Mouse (Mus musculus) embryonic facial prominence, embryonic 15.5 days (tissue): ENCODE measurements around the gene Phtf2. TPM values are rescaled to one million over a fixed set of nuclear protein-coding genes. Genes with fewer than 3 reads are reported as not detected.
"Not testable (repeated sequence)": the region's sequence is repeated elsewhere in the genome, so short reads cannot be mapped to it uniquely, and the experiment has no call there.

ENCODE experiments used
- ATAC-seq: fragments of 200-750 bp; cut with Nextera tagmentation; 2 replicates; pipeline ENCODE4 v1.8.0; 2017; ENCODE audit warnings: low read depth, moderate TSS enrichment; ENCODE audit not compliant: insufficient number of reproducible peaks, low FRiP score, low TSS enrichment
- H3K27ac ChIP-seq: fragments of 300-500 bp; sonication (generic); replicated peaks from 2 replicates; pipeline ENCODE4 v1.5.1; 2015; ENCODE audit warnings: mild to moderate bottlenecking, inconsistent platforms
- H3K27me3 ChIP-seq: fragments of 300-500 bp; sonication (generic); 2 replicates; pipeline ENCODE4 v1.6.1; 2015; ENCODE audit warnings: inconsistent platforms
- H3K36me3 ChIP-seq: fragments of 300-500 bp; sonication (generic); 2 replicates; pipeline ENCODE4 v1.6.1; 2015; ENCODE audit warnings: mild to moderate bottlenecking, inconsistent platforms
- H3K4me1 ChIP-seq: fragments of 300-500 bp; sonication (generic); 2 replicates; pipeline ENCODE4 v1.6.1; 2015; ENCODE audit warnings: inconsistent platforms
- H3K4me2 ChIP-seq: fragments of 300-500 bp; sonication (generic); replicated peaks from 2 replicates; pipeline ENCODE4 v1.6.1; 2015; ENCODE audit warnings: mild to moderate bottlenecking, inconsistent platforms
- H3K4me3 ChIP-seq: fragments of 300-500 bp; sonication (generic); replicated peaks from 2 replicates; pipeline ENCODE4 v1.5.1; 2015; ENCODE audit warnings: mild to moderate bottlenecking, inconsistent platforms
- H3K9ac ChIP-seq: fragments of 300-500 bp; sonication (generic); 2 replicates; pipeline ENCODE4 v1.6.1; 2015; ENCODE audit warnings: inconsistent platforms
- H3K9me3 ChIP-seq: fragments of 300-500 bp; sonication (generic); replicated peaks from 2 replicates; pipeline ENCODE4 v1.6.1; 2016; ENCODE audit warnings: inconsistent platforms
- WGBS: fragments of 180-500 bp; shearing (Covaris S2); methylation state at CpG from one replicate; pipeline ENCODE4 v1.1.7; 2015; 5-methylcytosine and 5-hydroxymethylcytosine counted together
- polyA plus RNA-seq: library from polyadenylated mRNA; unstranded; fragments of >200 nt; fragmentation: Nextera tagmentation; extraction: Ambion mirVana; gene quantifications from 2 replicates; pipeline ENCODE4 v1.2.1, GENCODE M21; 2015

Gene Phtf2
- polyA plus RNA-seq, 1 experiment from 2014 or later: 16.5 TPM

DNA sequence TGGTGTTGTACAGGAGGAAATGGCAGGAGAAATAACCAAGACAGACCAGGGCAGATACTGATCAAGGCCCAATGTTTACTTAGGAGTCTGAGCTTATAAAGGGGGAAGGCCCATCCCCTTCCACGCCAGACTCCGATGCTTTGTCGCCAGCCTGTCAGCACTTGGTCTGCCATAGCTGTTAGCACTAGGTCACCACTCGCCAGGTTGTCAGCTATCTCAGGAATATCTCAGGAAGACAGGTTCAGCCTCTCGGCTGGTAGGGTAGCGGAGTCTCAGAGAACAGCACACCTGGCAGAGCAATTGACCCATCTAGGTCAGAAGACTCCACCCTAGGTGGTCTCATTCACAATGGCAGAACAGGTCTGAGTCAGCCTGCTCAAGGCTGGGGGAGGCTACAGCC is 140.7 kb downstream of the Phtf2 start:
- Histone ChIP-seq H3K9me3 (no peaks in the 10 kb centered on the region), H3K27me3 (no peaks in the 10 kb centered on the region), H3K4me2 (no peak overlapping the region), H3K36me3 (no peaks in the 10 kb centered on the region), H3K4me1 (no peaks in the 10 kb centered on the region), H3K9ac (no peak overlapping the region), H3K27ac (no peak overlapping the region), H3K4me3 (no peak overlapping the region)
- ATAC-seq: no peak
- 70% methylated on average over 6 of the region's 6 CpGs for WGBS

DNA sequence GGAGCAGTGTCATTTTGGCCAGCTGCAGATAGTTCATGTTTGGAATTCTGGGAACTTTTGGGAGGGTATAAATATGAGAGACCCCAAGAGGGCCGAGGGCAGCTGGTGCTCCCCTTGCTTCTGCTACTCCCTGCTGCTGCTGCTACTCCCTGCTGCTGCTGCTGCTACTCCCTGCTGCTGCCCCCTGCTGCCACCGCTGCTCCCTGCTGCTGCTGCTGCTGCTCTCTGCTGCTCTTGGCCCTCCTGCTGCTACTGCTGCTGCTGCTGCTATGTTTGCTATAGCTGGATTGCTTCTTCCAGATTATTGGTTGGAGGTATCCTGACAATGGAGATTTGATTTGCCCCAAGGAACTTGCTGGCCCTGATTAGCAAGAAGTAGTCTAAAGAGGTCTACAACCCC is 143.1 kb downstream of the Phtf2 start:
- H3K9me3 ChIP-seq: no peaks in the 10 kb centered on the region
- no peak overlapping the region for H3K9ac ChIP-seq
- H3K36me3 ChIP-seq: no peaks in the 10 kb centered on the region
- H3K4me1 ChIP-seq: no peaks in the 10 kb centered on the region
- 52% methylated on average over 2 of the region's 2 CpGs for whole genome bisulfite sequencing
- no peak overlapping the region for H3K4me3 ChIP-seq
- H3K27ac ChIP-seq: no peak overlapping the region
- H3K4me2 ChIP-seq: no peak overlapping the region
- ATAC-seq: no peak
- no peaks in the 10 kb centered on the region for H3K27me3 ChIP-seq

DNA sequence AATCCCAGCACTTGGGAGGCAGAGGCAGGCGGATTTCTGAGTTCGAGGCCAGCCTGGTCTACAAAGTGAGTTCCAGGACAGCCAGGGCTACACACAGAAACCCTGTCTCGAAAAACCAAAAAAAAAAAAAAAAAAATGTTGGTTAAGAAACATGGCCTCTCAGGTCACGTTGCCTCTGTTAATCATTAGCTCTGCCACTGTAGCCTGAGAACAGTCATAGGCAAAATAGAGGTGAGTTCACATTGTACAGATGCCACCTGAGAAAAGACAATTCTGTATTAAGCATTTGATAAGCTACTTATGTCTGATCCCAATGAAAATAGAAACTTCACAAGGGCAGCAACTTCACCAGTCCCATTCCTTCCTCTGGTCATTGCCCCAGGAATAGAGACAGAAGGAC is 158.7 kb downstream of the Phtf2 start:
- not testable (repeated sequence) for H3K9ac ChIP-seq, H3K4me1 ChIP-seq, ATAC-seq, H3K9me3 ChIP-seq, H3K27ac ChIP-seq, H3K4me2 ChIP-seq, H3K27me3 ChIP-seq, H3K36me3 ChIP-seq, H3K4me3 ChIP-seq
- WGBS: 80% methylated on average over 4 of the region's 4 CpGs

DNA sequence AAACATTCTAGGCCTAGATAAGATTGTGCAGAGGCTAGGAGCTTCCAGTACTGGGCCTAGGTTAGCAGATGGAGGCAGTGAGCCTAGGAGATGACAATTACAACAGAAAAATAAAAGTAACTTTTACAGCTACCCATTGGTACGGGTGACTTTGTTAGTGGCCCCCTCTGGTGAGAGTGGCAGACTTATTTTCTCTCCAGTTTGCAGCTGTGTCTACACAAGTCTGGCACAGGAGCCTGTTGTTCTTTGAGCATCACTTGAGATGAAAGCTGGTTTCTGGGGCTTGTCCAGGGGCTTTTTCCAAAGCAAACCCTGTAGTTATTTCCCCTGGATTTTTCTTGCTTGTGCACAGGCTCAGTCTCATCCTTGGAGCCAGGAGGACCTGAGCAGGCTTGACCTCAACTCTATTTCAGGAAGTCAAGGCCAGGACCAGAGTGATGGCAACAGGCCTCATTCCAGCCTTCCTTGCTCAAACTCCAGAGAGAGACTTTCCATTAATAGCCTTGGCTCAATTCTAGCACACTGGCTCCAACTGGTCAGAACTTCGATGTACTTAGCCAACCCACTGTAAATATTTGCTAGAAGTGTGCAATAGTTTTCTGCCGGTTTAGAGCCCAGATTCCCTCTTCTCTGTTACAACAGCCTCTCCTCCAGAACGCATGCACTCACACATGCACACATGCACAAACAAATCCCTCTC is 161.6 kb downstream of the Phtf2 start:
- Histone ChIP-seq H3K27ac (no peak overlapping the region), H3K9me3 (no peaks in the 10 kb centered on the region), H3K9ac (no peak overlapping the region), H3K27me3 (no peaks in the 10 kb centered on the region), H3K4me2 (no peak overlapping the region), H3K4me3 (no peak overlapping the region), H3K36me3 (no peaks in the 10 kb centered on the region), H3K4me1 (no peaks in the 10 kb centered on the region)
- no peak for ATAC-seq
- WGBS: 64% methylated on average over 4 of the region's 4 CpGs

DNA sequence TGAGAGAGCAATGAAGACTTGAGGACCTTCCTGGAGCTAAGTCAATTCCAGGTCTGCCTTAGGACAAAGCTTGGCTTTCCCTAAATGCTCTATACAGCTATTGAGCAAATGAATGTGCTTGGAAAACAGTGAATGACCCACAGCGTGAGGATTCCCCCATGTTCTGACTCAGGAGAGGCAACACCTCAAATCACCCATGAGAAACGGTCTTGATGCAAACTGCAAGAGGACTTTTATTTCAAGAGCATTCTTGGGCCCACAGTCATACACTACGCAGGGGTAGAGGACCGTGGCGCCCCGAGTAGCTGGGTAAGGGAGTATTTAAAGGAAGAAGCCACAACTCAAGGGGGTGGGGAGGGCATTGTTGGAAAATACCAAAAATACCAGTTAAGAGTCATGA is 165.9 kb downstream of the Phtf2 start:
- ATAC-seq, H3K4me2 ChIP-seq, H3K27ac ChIP-seq, H3K27me3 ChIP-seq, H3K9ac ChIP-seq, H3K4me3 ChIP-seq, H3K36me3 ChIP-seq, H3K4me1 ChIP-seq, H3K9me3 ChIP-seq: not testable (repeated sequence)
- WGBS: 88% methylated on average over 6 of the region's 6 CpGs

DNA sequence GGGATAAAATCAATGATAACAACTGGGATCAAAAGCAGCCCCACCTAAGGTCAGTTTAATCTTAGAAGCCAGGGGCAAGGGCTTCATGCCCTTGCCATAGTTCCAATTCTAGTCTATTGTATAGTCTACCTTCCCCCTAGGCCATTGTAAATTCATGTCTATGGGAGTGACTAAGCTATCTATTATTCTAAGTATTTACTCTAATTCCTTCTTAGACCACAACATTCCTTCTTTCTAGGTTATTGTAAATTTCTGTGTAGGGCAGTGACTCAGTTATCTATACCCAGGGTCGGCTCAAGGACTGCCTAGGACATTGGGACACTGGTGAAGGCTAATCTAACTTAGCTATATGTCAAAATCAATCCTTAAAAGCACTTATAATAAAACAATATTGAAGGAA is 167.3 kb downstream of the Phtf2 start:
- not testable (repeated sequence) for H3K4me3 ChIP-seq, H3K9ac ChIP-seq, ATAC-seq, H3K4me2 ChIP-seq, H3K27me3 ChIP-seq, H3K27ac ChIP-seq, H3K4me1 ChIP-seq, H3K9me3 ChIP-seq, H3K36me3 ChIP-seq
- 83% methylated on average over 1 of the region's 1 CpGs for WGBS

DNA sequence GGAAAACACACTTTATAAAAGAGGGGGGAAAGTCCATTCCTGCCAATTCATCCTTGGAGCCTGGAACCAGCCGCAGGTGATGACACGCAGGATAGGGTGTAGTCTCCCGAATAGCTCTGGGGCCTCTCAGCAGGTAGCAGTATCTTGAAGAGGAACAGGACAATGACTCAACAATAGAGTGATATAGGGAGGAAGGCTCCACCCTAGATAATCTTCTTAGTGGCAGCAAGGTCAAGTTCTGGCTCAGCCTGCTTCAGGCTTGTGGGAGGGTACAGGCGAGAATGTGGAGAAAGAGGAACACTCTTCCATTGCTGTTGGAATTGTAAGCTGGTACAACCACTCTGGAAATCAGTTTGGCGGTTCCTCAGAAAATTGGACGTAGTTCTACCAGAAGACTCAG is 171.1 kb downstream of the Phtf2 start:
- not testable (repeated sequence) for H3K27me3 ChIP-seq, H3K4me3 ChIP-seq
- 85% methylated on average over 6 of the region's 6 CpGs for WGBS

More for the DNA sequence above, 171.1 kb downstream of the Phtf2 start:
- ATAC-seq, H3K27ac ChIP-seq, H3K9ac ChIP-seq, H3K4me1 ChIP-seq, H3K4me2 ChIP-seq, H3K36me3 ChIP-seq, H3K9me3 ChIP-seq: not testable (repeated sequence)

Other genes starting within 250 kb of the Phtf2 start
- 47.8 and 50.6 TPM in 2 replicates for gene Tmem60, start 67 bp upstream of the Phtf2 start, polyA plus RNA-seq
- gene Rsbn1l, start 74.3 kb upstream of the Phtf2 start, polyA plus RNA-seq: 4.8 and 6.0 TPM in 2 replicates
- 24.2 and 25.0 TPM in 2 replicates for gene Ptpn12, start 173.8 kb upstream of the Phtf2 start, polyA plus RNA-seq